Mouse (Mus musculus) granulocyte monocyte progenitor cell, adult 5-6 weeks (primary cell): ENCODE data around the gene Zmiz1. TPM values are rescaled to one million over a fixed set of nuclear protein-coding genes. Genes with fewer than 3 reads are reported as not detected.

Experiments
- ATAC-seq: replicated peaks from 2 replicates; pipeline ENCODE4 v1.8.0; 2016; ENCODE audit warnings: mild to moderate bottlenecking, moderate TSS enrichment, inconsistent platforms; ENCODE audit not compliant: poor library complexity, severe bottlenecking
- total RNA-seq, 2 experiments: library from RNA; stranded (forward) in 1 of 2; stranded (reverse) in 1 of 2; fragments of 200-712, 200-1000 nt in 1 of 2; fragments of >200 nt in 1 of 2; fragmentation: Nextera tagmentation in 1 of 2; gene quantifications; 2 replicates each; pipeline ENCODE4 v1.2.3; 2014 to 2017

The Zmiz1 gene
- total RNA-seq, 2 experiments from 2014 or later, result 8.9 to 93.2 TPM

GRCm38 (mm10) chr14:25708917-25709316, 249.9 kb downstream of the Zmiz1 start:
- ATAC-seq, result no peak

GRCm38 (mm10) chr14:25710073-25710472, 251.1 kb downstream of the Zmiz1 start:
- ATAC-seq, result no peak

- no peak for ATAC-seq
Observed at GRCm38 (mm10) chr14:25710681-25711080, 251.7 kb downstream of the Zmiz1 start.

- ATAC-seq, result no peak
Observed at GRCm38 (mm10) chr14:25711177-25711576, 252.2 kb downstream of the Zmiz1 start.

- no peak for ATAC-seq
Observed at GRCm38 (mm10) chr14:25711602-25712001, 252.6 kb downstream of the Zmiz1 start.

- ATAC-seq, result no peak
Observed at GRCm38 (mm10) chr14:25713443-25713842, 254.5 kb downstream of the Zmiz1 start.

Other genes starting within 250 kb of the Zmiz1 start
- 91.9 and 93.5 TPM in 2 replicates for gene Ppif, start 235.0 kb downstream of the Zmiz1 start, total RNA-seq (2014; fragmentation: Nextera tagmentation)
- gene Ppif, start 235.0 kb downstream of the Zmiz1 start, total RNA-seq (2017), result 21.8 and 23.8 TPM in 2 replicates